Mouse (Mus musculus) cerebral cortex, adult 2 months (tissue): ENCODE measurements around the gene Atp1a1.

Experiments
- WGBS: fragments of 180-500 bp; shearing (Covaris S2); methylation state at CpG from one replicate; pipeline ENCODE4 v1.1.7; 2018; 5-methylcytosine and 5-hydroxymethylcytosine counted together

The Atp1a1 gene

DNA sequence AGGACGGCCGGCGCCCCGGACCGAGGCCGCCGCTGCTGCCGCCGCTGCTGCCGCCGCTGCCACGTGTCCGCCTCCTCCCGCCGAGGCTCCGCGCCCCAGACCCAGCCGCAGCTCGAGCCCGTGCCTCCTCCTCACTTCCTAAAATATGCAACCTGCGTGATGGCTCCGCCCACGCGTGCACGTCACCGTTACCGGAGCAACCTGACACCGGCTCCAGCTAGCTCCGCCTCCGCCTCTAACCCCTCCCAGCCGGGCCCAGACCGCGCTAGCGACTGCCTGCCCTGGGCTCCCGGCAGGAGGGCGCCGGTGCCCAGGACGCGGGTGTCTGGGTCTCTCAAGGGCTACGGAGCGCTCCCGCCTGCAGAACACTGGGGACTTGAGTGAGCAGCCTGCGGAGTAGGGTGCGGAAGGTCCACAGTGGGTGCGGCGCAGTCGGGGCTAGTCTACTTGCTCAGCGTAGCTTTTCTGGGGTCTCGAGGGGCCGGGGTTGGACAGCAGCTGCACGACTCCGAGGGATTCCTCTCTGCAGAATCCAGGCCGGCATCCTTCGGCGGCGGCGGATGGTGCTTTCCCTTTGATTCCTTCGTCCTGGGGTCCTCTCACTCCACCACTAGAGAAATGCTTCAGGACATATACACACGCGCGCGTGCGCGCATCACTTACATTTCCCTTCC lies at the start of gene Atp1a1:
Gene Atp1a1, minus strand, starts transcription at position 135 of the 674 bp plus-strand sequence.
- 1% methylated on average over 64 of the region's 64 CpGs for WGBS

DNA sequence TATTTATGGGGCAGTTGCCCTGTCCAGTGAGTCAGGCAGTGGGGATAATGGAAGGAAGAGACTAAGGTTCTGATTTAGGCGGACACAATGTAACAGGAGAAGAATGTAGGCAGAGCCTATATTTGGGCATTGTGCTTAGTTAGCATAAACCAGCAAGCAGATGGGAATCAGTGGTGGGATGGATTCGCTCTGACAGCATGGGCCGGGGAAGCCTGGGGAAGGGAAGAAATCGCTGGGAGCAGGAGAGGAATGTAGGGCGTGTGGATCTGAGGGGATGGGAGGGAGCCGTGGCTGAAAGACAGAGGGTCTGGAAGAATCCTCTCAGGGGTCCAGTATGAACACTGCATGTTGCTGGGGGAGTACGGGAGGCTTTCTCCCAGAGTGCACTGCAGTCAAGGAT lies 49.0 kb upstream of the Atp1a1 start:
- WGBS, result 34% methylated on average over 7 of the region's 7 CpGs

- 52% methylated on average over 2 of the region's 2 CpGs for WGBS
Measured at GRCm38 (mm10) chr3:101652967-101653366, 48.5 kb upstream of the Atp1a1 start.

DNA sequence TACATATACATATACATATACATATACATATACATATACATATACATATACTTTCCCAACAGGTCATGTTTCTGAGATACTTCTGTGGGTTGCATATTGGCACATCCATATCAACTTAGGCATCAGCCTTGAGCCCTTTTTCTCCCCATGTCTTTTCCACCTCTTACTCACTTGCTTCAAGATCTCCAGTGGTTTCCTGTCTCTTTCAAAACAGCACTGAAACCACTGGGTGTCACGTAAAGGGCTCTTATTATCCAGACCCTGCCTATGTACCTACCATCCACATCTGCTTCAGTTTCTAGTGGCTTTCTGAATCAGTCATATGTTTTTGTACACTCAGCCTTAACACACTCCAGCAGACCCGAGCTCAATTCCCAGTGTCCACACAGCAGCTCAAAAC lies 45.8 kb upstream of the Atp1a1 start:
- 85% methylated on average over 2 of the region's 2 CpGs for WGBS

- 53% methylated on average over 2 of the region's 2 CpGs for WGBS
Measured at GRCm38 (mm10) chr3:101649271-101649670, 44.8 kb upstream of the Atp1a1 start.

- WGBS, result 87% methylated on average over 13 of the region's 13 CpGs
Measured at GRCm38 (mm10) chr3:101648096-101648793, 43.8 kb upstream of the Atp1a1 start.

- 65% methylated on average over 5 of the region's 5 CpGs for WGBS
Measured at GRCm38 (mm10) chr3:101646806-101647205, 42.3 kb upstream of the Atp1a1 start.

DNA sequence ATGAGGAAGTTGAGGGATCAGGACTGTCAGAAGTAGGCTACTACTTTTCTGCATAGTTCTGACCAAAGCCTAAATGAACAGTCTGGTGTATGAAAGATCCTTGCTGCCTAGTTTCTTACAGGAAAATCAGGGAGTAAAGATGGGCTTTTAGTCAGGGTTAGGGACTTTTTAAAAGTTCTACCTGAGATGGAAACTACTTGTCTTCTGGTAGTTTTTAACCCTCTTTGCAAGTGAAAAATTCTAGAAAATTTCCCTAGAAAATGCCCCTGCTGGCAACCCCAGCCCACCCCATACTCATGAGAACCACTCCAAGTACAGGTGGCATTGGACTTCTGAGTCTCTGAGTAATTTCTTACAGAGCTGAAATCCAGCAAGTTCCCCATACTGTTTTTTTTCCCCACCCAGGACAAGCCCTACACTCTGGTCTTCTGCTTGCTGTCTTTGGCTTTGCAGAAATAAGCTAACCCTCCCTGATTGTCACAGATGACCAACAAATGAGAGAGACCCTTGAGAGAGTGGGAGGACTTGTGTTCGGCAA lies 41.2 kb upstream of the Atp1a1 start:
- 49% methylated on average over 1 of the region's 1 CpGs for WGBS

GRCm38 (mm10) chr3:101644062-101644802 lies 39.7 kb upstream of the Atp1a1 start:
- 85% methylated on average over 4 of the region's 4 CpGs for WGBS

DNA sequence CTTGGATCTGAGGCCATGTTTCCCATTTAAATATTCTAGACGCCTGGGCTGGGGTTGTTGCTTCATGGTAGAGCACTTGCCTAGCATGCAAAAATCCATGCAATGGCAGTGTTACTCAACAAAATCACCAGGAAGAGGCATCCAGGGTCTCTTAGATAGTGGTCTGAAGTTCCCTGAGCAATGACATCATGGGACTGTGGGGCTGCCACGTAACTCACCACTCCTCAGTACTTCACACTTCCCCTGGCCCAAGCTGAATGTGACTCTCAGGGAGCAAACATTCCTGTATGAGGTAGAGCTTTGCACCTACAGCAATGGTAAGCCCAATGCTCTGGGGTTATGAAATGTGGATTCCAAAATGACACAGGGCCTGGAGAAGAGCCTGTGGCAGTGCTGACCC lies 38.8 kb upstream of the Atp1a1 start:
- WGBS, result 90% methylated on average over 2 of the region's 2 CpGs

DNA sequence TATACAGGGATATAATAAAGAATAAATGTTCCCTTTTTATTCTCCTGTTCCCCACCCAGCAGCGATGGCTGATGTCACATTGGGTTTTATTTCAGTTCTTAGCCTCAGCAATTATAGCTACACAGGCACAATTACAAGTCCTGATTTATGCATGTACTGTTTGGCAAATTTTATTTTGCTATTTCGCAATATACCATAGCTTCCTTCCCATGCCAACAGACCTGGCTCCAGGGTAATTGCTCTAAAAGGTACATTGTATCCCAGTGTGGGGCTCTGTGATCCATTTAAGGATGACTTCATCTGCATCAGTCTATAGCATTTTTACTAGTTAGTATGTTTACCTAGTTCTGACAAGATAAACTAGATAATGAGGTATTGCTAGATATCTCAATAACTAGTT lies 33.7 kb upstream of the Atp1a1 start:
- WGBS, result 60% methylated on average over 2 of the region's 2 CpGs

GRCm38 (mm10) chr3:101636510-101636909 lies 32.0 kb upstream of the Atp1a1 start:
- WGBS, result 80% methylated on average over 7 of the region's 7 CpGs

GRCm38 (mm10) chr3:101636086-101636485 lies 31.6 kb upstream of the Atp1a1 start:
- 51% methylated on average over 2 of the region's 2 CpGs for WGBS

- 59% methylated on average over 9 of the region's 9 CpGs for WGBS
Measured at GRCm38 (mm10) chr3:101634141-101634900, 29.8 kb upstream of the Atp1a1 start.

DNA sequence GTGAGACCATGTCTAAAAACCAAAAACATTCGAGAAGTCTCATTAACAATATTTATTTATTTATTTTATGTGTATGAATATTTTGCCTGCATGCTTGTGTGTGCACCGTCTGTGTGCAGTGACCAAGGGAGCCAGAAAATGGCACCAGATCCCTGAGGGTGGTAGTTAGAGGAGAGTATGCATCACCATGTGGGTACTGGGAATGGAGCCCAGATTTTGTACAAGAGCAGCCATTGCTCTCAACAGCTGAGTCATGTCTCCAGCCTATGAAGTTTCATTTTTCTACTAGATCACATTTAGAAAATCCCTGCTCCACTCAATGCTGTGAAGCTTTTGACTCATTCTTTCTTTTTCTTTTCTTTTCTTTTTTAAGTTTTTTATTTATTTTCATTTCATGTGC lies 23.8 kb upstream of the Atp1a1 start:
- 53% methylated on average over 2 of the region's 2 CpGs for WGBS

DNA sequence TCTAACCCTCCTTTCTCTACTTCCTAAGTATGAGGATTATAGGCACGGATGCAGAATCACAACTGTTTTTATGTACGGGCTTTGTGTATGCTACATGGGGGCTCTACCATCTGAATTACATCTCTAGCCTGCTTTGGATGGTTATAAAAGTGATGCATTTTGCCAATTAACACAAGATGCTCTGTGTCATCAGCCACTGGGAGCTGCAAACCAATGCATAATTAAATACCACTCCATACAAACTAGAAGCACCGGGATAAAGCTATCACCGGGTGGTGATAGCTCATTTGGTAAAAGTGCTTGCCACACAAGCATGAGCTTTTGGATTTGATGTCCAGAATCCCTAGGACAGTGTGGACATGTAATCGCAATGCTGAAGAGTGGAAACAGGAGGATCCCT lies 19.8 kb upstream of the Atp1a1 start:
- 71% methylated on average over 5 of the region's 5 CpGs for WGBS

DNA sequence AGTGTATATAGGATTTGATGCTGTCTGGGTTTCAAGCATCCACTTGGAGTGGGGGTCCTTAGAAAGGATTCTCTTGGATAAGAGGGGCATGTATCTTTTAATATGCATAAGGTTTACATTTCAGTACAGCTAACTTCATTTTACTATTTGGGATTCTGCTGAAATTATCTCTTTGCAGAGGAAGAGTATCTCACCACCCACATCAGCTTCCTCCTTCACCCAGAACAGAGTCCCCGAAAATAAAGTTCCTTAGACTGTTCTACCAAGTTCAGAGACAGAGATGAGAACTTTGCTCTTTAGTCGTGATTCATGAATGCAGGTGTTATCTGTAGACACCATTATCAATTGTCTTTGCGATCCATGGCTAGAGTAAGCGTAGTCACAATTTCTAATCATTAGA lies 14.5 kb upstream of the Atp1a1 start:
- 64% methylated on average over 4 of the region's 4 CpGs for WGBS

- 61% methylated on average over 4 of the region's 4 CpGs for WGBS
Measured at GRCm38 (mm10) chr3:101618505-101618904, 14.0 kb upstream of the Atp1a1 start.

GRCm38 (mm10) chr3:101617451-101617850 lies 13.0 kb upstream of the Atp1a1 start:
- WGBS, result 93% methylated on average over 8 of the region's 8 CpGs

GRCm38 (mm10) chr3:101615856-101616255 lies 11.4 kb upstream of the Atp1a1 start:
- WGBS, result 63% methylated on average over 6 of the region's 6 CpGs

- 76% methylated on average over 10 of the region's 10 CpGs for WGBS
Measured at GRCm38 (mm10) chr3:101611813-101612491, 7.5 kb upstream of the Atp1a1 start.
